Comparison of ENCODE assay signal across 8 mouse cellular contexts in genomic region chr3:134145251-134145650, GRCm38 (mm10).
DNase-seq lines count a peak whose midpoint lies in the region; ATAC-seq lines count a peak whose summit lies in the region.
"Had no signal": no experiment of that assay in that cellular context is flagged by ENCODE, and none has a peak within 500 bp of the region (broad histone marks: within the 10 kb centered on the region; RNA-seq: fewer than 3 reads in every experiment).

No protein-coding gene starts in this region.

- no peak overlapping the region for H3K4me2 ChIP-seq in hindbrain, embryonic 12.5 days (replicated peaks)
- H3K4me2 ChIP-seq in neural tube, embryonic 15.5 days, result peak overlapping the region; percentile 32

- H3K27ac ChIP-seq in hindbrain, embryonic 10.5 days, result 0 out of 2 replicates have a peak overlapping the region, but pooled peaks have one; percentile 12
- no peak overlapping the region for H3K27ac ChIP-seq in hindbrain, embryonic 12.5 days
- H3K27ac ChIP-seq in limb, embryonic 10.5 days, result no peak overlapping the region; the same call in 1 of the 2 replicates
- H3K27ac ChIP-seq in neural tube, embryonic 15.5 days (replicated peaks), result peak overlapping the region; percentile 18

- H3K4me1 ChIP-seq in hindbrain, embryonic 10.5 days (replicated peaks), result peaks cover 12% of the 10 kb centered on the region
- H3K4me1 ChIP-seq in hindbrain, embryonic 12.5 days, result peaks cover 11% of the 10 kb centered on the region
- peaks cover 5% of the 10 kb centered on the region; the same call in 1 of the 2 replicates for H3K4me1 ChIP-seq in megakaryocyte, embryonic 14.5 days
- H3K4me1 ChIP-seq in limb, embryonic 10.5 days, result peaks cover 27% of the 10 kb centered on the region
- H3K4me1 ChIP-seq in neural tube, embryonic 15.5 days, result peaks cover 21% of the 10 kb centered on the region

- H3K36me3 ChIP-seq in hindbrain, embryonic 10.5 days, result no peaks in the 10 kb centered on the region
- no peaks in the 10 kb centered on the region for H3K36me3 ChIP-seq in hindbrain, embryonic 12.5 days
- no peaks in the 10 kb centered on the region for H3K36me3 ChIP-seq in megakaryocyte, embryonic 14.5 days (replicated peaks; ENCODE audit: low read length)
- no peaks in the 10 kb centered on the region for H3K36me3 ChIP-seq in limb, embryonic 10.5 days
- H3K36me3 ChIP-seq in neural tube, embryonic 15.5 days, result no peaks in the 10 kb centered on the region

- H3K27me3 ChIP-seq in hindbrain, embryonic 10.5 days (ENCODE audit: insufficient read depth, poor library complexity, severe bottlenecking), result no peaks in the 10 kb centered on the region
- no peaks in the 10 kb centered on the region for H3K27me3 ChIP-seq in hindbrain, embryonic 12.5 days
- peaks cover 2% of the 10 kb centered on the region for H3K27me3 ChIP-seq in megakaryocyte, embryonic 14.5 days (replicated peaks)
- no peaks in the 10 kb centered on the region for H3K27me3 ChIP-seq in limb, embryonic 10.5 days (ENCODE audit: low read depth, poor library complexity, severe bottlenecking)
- H3K27me3 ChIP-seq in neural tube, embryonic 15.5 days (replicated peaks), result no peaks in the 10 kb centered on the region

- no peak for DNase-seq in hindbrain, embryonic 10.5 days (ENCODE audit: low spot score)
- no peak for DNase-seq in limb, embryonic 10.5 days (ENCODE audit: low spot score)
- no peak for DNase-seq in urinary bladder, adult 18-20 months (ENCODE audit: low spot score in 2 of 2)
- DNase-seq: liver, postnatal 0 days had no signal

- H3K9ac ChIP-seq in hindbrain, embryonic 12.5 days, result no peak overlapping the region
- H3K9ac ChIP-seq in neural tube, embryonic 15.5 days (replicated peaks), result no peak overlapping the region
- H3K9ac ChIP-seq: liver, postnatal 0 days had no signal

- 68% methylated on average over 7 of the region's 7 CpGs for WGBS in hindbrain, embryonic 10.5 days
- WGBS in hindbrain, embryonic 12.5 days, result 64% methylated on average over 7 of the region's 7 CpGs
- WGBS in limb, embryonic 10.5 days, result 22% methylated on average over 7 of the region's 7 CpGs
- WGBS in neural tube, embryonic 15.5 days, result 22% methylated on average over 7 of the region's 7 CpGs

- ATAC-seq in hindbrain, embryonic 12.5 days (ENCODE audit: low FRiP score), result no peak
- no peak for ATAC-seq in megakaryocyte, adult 5-6 weeks (ENCODE audit: poor library complexity, severe bottlenecking)
- ATAC-seq in neural tube, embryonic 15.5 days (ENCODE audit: low FRiP score), result no peak
- ATAC-seq: liver, postnatal 0 days had no signal

- no peaks in the 10 kb centered on the region for H3K9me3 ChIP-seq in hindbrain, embryonic 10.5 days
- H3K9me3 ChIP-seq in hindbrain, embryonic 12.5 days (replicated peaks), result no peaks in the 10 kb centered on the region
- H3K9me3 ChIP-seq in megakaryocyte, embryonic 14.5 days, result no peaks in the 10 kb centered on the region
- H3K9me3 ChIP-seq in limb, embryonic 10.5 days (replicated peaks), result no peaks in the 10 kb centered on the region
- H3K9me3 ChIP-seq in neural tube, embryonic 15.5 days (replicated peaks), result no peaks in the 10 kb centered on the region

- H3K4me3 ChIP-seq in hindbrain, embryonic 10.5 days, result no peak overlapping the region
- H3K4me3 ChIP-seq in hindbrain, embryonic 12.5 days, result no peak overlapping the region
- peak overlapping the region; percentile 48 for H3K4me3 ChIP-seq in megakaryocyte, embryonic 14.5 days (replicated peaks)
- H3K4me3 ChIP-seq in limb, embryonic 10.5 days, result 0 out of 2 replicates have a peak overlapping the region, but pooled peaks have one; percentile 8
- no peak overlapping the region for H3K4me3 ChIP-seq in neural tube, embryonic 15.5 days (replicated peaks)

Comparison
In these comparisons a context has a peak if more than half of its experiments do, and no peak if none do; other contexts are left out.
1. H3K27ac ChIP-seq: peak in hindbrain, embryonic 10.5 days (single experiment) and neural tube, embryonic 15.5 days (single experiment); none in hindbrain, embryonic 12.5 days (single experiment) and limb, embryonic 10.5 days (single experiment).
2. H3K4me3 ChIP-seq: peak in megakaryocyte, embryonic 14.5 days (single experiment) and limb, embryonic 10.5 days (single experiment); none in hindbrain, embryonic 10.5 days (single experiment), hindbrain, embryonic 12.5 days (single experiment) and neural tube, embryonic 15.5 days (single experiment).